Mouse (Mus musculus): Measurements from ENCODE around the gene Pdss2. TPM values are rescaled to one million over a fixed set of nuclear protein-coding genes. Genes with fewer than 3 reads are reported as not detected.

The Pdss2 gene
- polyA plus RNA-seq, 1 experiment from 2014 or later = 17.0 TPM

- H3K4me2 ChIP-seq = peak overlapping the region; percentile 95
- H3K9me3 ChIP-seq = no peaks in the 10 kb centered on the region
- H3K27me3 ChIP-seq = no peaks in the 10 kb centered on the region
- no peaks in the 10 kb centered on the region for H3K36me3 ChIP-seq
- H3K4me1 ChIP-seq (replicated peaks) = peaks cover 38% of the 10 kb centered on the region
- 3% methylated on average over 13 of the region's 13 CpGs for WGBS
- H3K4me3 ChIP-seq = peak overlapping the region; percentile 86
- H3K27ac ChIP-seq (replicated peaks) = peak overlapping the region; percentile 97
- no peak for ATAC-seq (ENCODE audit: low FRiP score, low read depth)
- peak overlapping the region; percentile 90 for H3K9ac ChIP-seq
Measured at GRCm38 (mm10) chr10:43480227-43480849, 259.1 kb downstream of the Pdss2 start.

GRCm38 (mm10) chr10:43481179-43481578, 259.9 kb downstream of the Pdss2 start:
- H3K4me1 ChIP-seq (replicated peaks) = peaks cover 38% of the 10 kb centered on the region
- no peaks in the 10 kb centered on the region for H3K27me3 ChIP-seq
- H3K27ac ChIP-seq (replicated peaks) = no peak overlapping the region
- H3K4me3 ChIP-seq = no peak overlapping the region
- H3K9ac ChIP-seq = no peak overlapping the region
- H3K36me3 ChIP-seq = no peaks in the 10 kb centered on the region
- no peak for ATAC-seq (ENCODE audit: low FRiP score, low read depth)
- no peak overlapping the region; the same call in 1 of the 2 replicates for H3K4me2 ChIP-seq
- H3K9me3 ChIP-seq = no peaks in the 10 kb centered on the region
- 44% methylated on average over 4 of the region's 4 CpGs for WGBS

- no peaks in the 10 kb centered on the region for H3K36me3 ChIP-seq
- H3K9me3 ChIP-seq = no peaks in the 10 kb centered on the region
- no peaks in the 10 kb centered on the region for H3K27me3 ChIP-seq
- H3K9ac ChIP-seq = no peak overlapping the region
- no peak overlapping the region for H3K4me2 ChIP-seq
- peaks cover 36% of the 10 kb centered on the region for H3K4me1 ChIP-seq (replicated peaks)
- no peak overlapping the region for H3K27ac ChIP-seq (replicated peaks)
- H3K4me3 ChIP-seq = no peak overlapping the region
- 84% methylated on average over 5 of the region's 5 CpGs for WGBS
- no peak for ATAC-seq (ENCODE audit: low FRiP score, low read depth)
Measured at GRCm38 (mm10) chr10:43482021-43482420, 260.7 kb downstream of the Pdss2 start.

GRCm38 (mm10) chr10:43483426-43483995, 262.2 kb downstream of the Pdss2 start:
- Histone ChIP-seq H3K4me3 (no peak overlapping the region), H3K9me3 (no peaks in the 10 kb centered on the region), H3K9ac (0 out of 2 replicates have a peak overlapping the region, but pooled peaks have one; percentile 3), H3K36me3 (no peaks in the 10 kb centered on the region), H3K27ac (replicated peaks) (no peak overlapping the region; the same call in 1 of the 2 replicates), H3K27me3 (no peaks in the 10 kb centered on the region), H3K4me1 (replicated peaks) (peaks cover 26% of the 10 kb centered on the region), H3K4me2 (no peak overlapping the region)
- ATAC-seq (ENCODE audit: low FRiP score, low read depth) = no peak
- 36% methylated on average over 9 of the region's 9 CpGs for WGBS

- Histone ChIP-seq H3K9ac (no peak overlapping the region), H3K4me3 (no peak overlapping the region), H3K4me2 (no peak overlapping the region), H3K36me3 (no peaks in the 10 kb centered on the region), H3K27ac (replicated peaks) (no peak overlapping the region), H3K27me3 (no peaks in the 10 kb centered on the region), H3K9me3 (no peaks in the 10 kb centered on the region), H3K4me1 (replicated peaks) (peaks cover 16% of the 10 kb centered on the region)
- no peak for ATAC-seq (ENCODE audit: low FRiP score, low read depth)
- WGBS = 94% methylated on average over 6 of the region's 6 CpGs
Measured at GRCm38 (mm10) chr10:43485751-43486268, 264.5 kb downstream of the Pdss2 start.

GRCm38 (mm10) chr10:43487441-43488010, 266.2 kb downstream of the Pdss2 start:
- Histone ChIP-seq H3K9ac (no peak overlapping the region), H3K4me1 (replicated peaks) (peaks cover 12% of the 10 kb centered on the region), H3K4me2 (no peak overlapping the region), H3K9me3 (no peaks in the 10 kb centered on the region), H3K27ac (replicated peaks) (no peak overlapping the region), H3K36me3 (no peaks in the 10 kb centered on the region), H3K4me3 (no peak overlapping the region), H3K27me3 (no peaks in the 10 kb centered on the region)
- 83% methylated on average over 3 of the region's 3 CpGs for WGBS
- no peak for ATAC-seq (ENCODE audit: low FRiP score, low read depth)

- Histone ChIP-seq H3K27me3 (no peaks in the 10 kb centered on the region), H3K4me1 (replicated peaks) (peaks cover 6% of the 10 kb centered on the region), H3K4me2 (no peak overlapping the region), H3K4me3 (no peak overlapping the region), H3K36me3 (no peaks in the 10 kb centered on the region), H3K9me3 (no peaks in the 10 kb centered on the region), H3K27ac (replicated peaks) (no peak overlapping the region), H3K9ac (no peak overlapping the region)
- no peak for ATAC-seq (ENCODE audit: low FRiP score, low read depth)
- 88% methylated on average over 4 of the region's 4 CpGs for WGBS
Measured at GRCm38 (mm10) chr10:43488258-43488657, 267.0 kb downstream of the Pdss2 start.

- Histone ChIP-seq H3K27ac (replicated peaks) (no peak overlapping the region), H3K4me3 (no peak overlapping the region), H3K9ac (no peak overlapping the region), H3K4me2 (no peak overlapping the region), H3K9me3 (no peaks in the 10 kb centered on the region), H3K27me3 (no peaks in the 10 kb centered on the region), H3K36me3 (no peaks in the 10 kb centered on the region), H3K4me1 (replicated peaks) (no peaks in the 10 kb centered on the region)
- ATAC-seq (ENCODE audit: low FRiP score, low read depth) = no peak
- WGBS = 93% methylated on average over 7 of the region's 7 CpGs
Measured at GRCm38 (mm10) chr10:43489139-43489538, 267.9 kb downstream of the Pdss2 start.

- Histone ChIP-seq H3K4me1 (replicated peaks) (no peaks in the 10 kb centered on the region), H3K9me3 (no peaks in the 10 kb centered on the region), H3K4me3 (no peak overlapping the region), H3K27me3 (no peaks in the 10 kb centered on the region), H3K27ac (replicated peaks) (no peak overlapping the region), H3K9ac (no peak overlapping the region), H3K4me2 (no peak overlapping the region), H3K36me3 (no peaks in the 10 kb centered on the region)
- 72% methylated on average over 6 of the region's 6 CpGs for WGBS
- no peak for ATAC-seq (ENCODE audit: low FRiP score, low read depth)
Measured at GRCm38 (mm10) chr10:43489550-43489949, 268.3 kb downstream of the Pdss2 start.

GRCm38 (mm10) chr10:43490034-43490433, 268.7 kb downstream of the Pdss2 start:
- Histone ChIP-seq H3K36me3 (peaks cover 3% of the 10 kb centered on the region; the same call in 1 of the 2 replicates), H3K9ac (no peak overlapping the region), H3K9me3 (no peaks in the 10 kb centered on the region), H3K27ac (replicated peaks) (no peak overlapping the region), H3K4me1 (replicated peaks) (no peaks in the 10 kb centered on the region), H3K4me3 (no peak overlapping the region), H3K27me3 (no peaks in the 10 kb centered on the region), H3K4me2 (no peak overlapping the region)
- WGBS = 77% methylated on average over 8 of the region's 8 CpGs
- ATAC-seq (ENCODE audit: low FRiP score, low read depth) = no peak

GRCm38 (mm10) chr10:43490846-43491245, 269.6 kb downstream of the Pdss2 start:
- Histone ChIP-seq H3K9me3 (no peaks in the 10 kb centered on the region), H3K9ac (no peak overlapping the region), H3K4me3 (no peak overlapping the region), H3K4me2 (no peak overlapping the region), H3K27me3 (no peaks in the 10 kb centered on the region), H3K27ac (replicated peaks) (no peak overlapping the region), H3K4me1 (replicated peaks) (no peaks in the 10 kb centered on the region), H3K36me3 (peaks cover 11% of the 10 kb centered on the region)
- no peak for ATAC-seq (ENCODE audit: low FRiP score, low read depth)
- 84% methylated on average over 5 of the region's 5 CpGs for WGBS

GRCm38 (mm10) chr10:43502599-43502998, 281.3 kb downstream of the Pdss2 start:
- WGBS = 86% methylated on average over 4 of the region's 4 CpGs
- 0 out of 2 replicates have a peak, but pooled peaks have one; percentile 12 for ATAC-seq (ENCODE audit: low FRiP score, low read depth)
- Histone ChIP-seq H3K27me3 (no peaks in the 10 kb centered on the region), H3K27ac (replicated peaks) (no peak overlapping the region), H3K4me2 (no peak overlapping the region), H3K9ac (no peak overlapping the region), H3K4me3 (no peak overlapping the region), H3K4me1 (replicated peaks) (no peaks in the 10 kb centered on the region), H3K9me3 (no peaks in the 10 kb centered on the region), H3K36me3 (peaks cover 30% of the 10 kb centered on the region)
